Mouse (Mus musculus) megakaryocyte, adult 5-6 weeks (primary cell): ENCODE measurements at regions not wholly inside any gene's neighbourhood (a gene's known extent, or its start where the extent isn't known, plus 50 kb on each side); places are given as distances from the start of the nearest gene placed in this dataset.
"Not testable (repeated sequence)": the region's sequence is repeated elsewhere in the genome, so short reads cannot be mapped to it uniquely, and the experiment has no call there.

ENCODE experiments used
- ATAC-seq: 2 replicates; pipeline ENCODE4 v1.8.0; 2016; ENCODE audit warnings: mild to moderate bottlenecking, inconsistent platforms; ENCODE audit not compliant: poor library complexity, severe bottlenecking

DNA sequence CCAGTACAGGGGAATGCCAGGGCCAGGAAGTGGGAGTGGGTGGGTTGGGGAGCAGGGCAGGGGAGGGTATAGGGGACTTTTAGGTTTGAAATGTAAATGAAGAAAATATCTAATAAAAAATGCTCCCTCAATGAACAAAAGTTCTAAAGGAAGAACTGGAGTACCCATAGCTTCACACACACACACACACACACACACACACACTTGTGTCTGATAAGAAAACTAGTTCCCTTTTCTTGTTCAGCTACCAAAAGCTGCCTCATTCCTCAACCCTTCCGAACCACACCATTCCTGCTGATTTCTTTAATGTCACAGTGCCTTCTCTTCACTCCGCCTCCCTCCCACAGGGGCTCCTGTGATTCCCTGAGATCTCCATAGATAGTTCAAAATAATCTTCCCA, 85.3 kb upstream of the Zfp637 start:
- ATAC-seq, result not testable (repeated sequence)

DNA sequence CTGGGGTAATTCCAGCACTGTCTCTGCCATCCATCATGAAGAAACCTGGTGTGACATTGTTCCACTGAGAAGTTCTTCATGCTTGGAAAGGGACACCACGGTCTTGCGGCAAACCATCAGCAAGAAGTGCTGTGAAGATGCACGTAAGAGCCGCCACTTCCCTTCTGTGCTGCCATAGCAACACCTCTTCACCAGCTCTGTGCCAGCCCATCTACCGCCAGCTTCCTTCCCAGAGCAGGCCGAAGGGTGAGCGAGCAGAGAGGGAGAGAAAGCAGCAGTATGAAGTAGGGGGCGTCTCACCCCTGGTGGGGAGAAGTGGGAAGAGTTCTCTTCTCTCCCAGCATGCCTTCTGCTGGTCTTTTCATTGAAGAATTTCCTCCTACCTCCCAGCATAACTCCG, 84.8 kb upstream of the Zfp637 start:
- peak; percentile 81 for ATAC-seq

- not testable (repeated sequence) for ATAC-seq
These were observed 82.5 kb upstream of the Zfp637 start for GRCm38 (mm10) chr6:117758516-117758915.

- ATAC-seq, result no peak
These were observed 69.5 kb upstream of the Zfp637 start for GRCm38 (mm10) chr6:117771506-117771905.

DNA sequence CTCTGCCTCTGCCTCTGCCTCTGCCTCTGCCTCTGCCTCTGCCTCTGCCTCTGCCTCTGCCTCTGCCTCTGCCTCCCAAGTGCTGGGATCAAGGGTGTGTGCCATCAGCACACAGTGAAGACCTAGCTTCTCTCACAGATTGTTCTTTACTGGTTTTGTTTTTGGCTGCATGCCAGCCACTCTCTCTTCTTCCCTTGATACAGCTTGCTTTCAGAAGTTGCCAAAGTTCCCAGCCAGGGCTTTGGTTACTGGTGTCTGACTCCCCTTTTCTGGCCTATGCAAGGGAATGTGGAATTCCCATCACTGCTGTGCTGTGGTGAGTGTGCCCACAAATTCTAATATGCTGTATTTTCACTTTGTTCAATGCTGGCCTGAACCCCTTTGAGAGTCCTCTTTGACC, 68.6 kb upstream of the Zfp637 start:
- ATAC-seq, result no peak

- ATAC-seq, result no peak
These were observed 65.5 kb upstream of the Zfp637 start for GRCm38 (mm10) chr6:117775304-117776050.

- ATAC-seq, result no peak
These were observed 63.0 kb upstream of the Zfp637 start for GRCm38 (mm10) chr6:117778027-117778426.

DNA sequence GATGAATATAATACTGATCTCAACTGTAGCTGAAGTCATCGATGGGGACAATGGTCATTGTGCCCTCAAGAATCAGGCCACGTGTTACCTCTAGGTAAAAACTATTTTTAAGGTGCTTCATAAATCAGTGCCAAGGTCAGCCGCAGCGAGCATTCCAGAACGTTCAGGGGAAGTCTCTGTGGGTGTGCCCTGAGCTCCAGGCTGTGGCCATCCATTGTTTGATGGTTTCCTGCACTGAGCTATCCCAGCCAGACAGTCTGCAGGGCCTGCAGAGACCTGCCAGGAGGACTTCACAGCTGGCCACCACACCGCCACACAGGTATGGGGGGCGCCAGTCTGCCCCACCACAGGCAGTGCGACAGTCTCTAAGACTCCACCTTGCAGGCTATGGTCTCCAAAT, 62.5 kb upstream of the Zfp637 start:
- ATAC-seq, result no peak

DNA sequence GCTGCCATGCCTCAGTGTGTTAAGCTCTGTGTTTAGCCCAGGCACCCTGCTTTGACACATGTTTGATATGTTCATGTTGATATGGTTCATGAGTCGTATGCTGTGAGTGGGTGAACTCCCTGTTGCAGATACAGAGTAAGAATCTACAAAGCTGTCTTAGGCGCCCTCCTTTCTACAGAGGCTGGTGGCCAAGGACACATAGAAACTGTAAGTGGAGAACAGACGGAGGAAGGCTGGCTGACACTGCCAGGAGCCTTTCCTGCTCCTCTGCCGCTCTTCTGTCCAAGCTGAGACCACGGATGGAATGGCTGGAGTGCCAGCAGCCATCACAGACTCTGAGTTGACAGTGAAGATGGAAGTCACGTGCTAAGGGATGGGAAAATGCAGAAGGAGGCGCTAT, 62.0 kb upstream of the Zfp637 start:
- ATAC-seq, result no peak

GRCm38 (mm10) chr6:117788580-117789540, 52.1 kb upstream of the Zfp637 start:
- no peak for ATAC-seq

DNA sequence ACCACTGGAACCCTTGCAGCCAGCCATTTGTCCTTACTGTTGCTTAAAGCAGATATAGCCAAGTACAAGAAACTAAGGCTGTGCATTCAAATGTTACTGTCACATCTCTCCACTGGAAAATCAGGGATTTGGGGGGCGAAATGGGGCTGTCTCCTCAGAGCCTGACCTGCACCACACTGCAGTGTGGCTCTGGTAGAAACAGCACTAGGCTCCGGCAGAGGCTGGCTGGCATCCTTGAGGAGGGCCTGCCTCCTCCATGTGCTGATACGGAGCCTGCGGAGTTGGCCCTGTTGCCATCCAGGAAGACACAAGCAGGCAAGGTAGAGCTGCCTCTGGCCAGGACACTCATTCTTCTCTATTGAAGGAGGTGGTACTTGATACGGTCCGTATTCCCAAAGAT, 50.4 kb upstream of the Zfp637 start:
- no peak for ATAC-seq
